Mouse (Mus musculus): ENCODE data around the gene Zan.
A peak's percentile ranks its signal among the peaks of the same experiment; 100 is the strongest.

Gene Zan

DNA sequence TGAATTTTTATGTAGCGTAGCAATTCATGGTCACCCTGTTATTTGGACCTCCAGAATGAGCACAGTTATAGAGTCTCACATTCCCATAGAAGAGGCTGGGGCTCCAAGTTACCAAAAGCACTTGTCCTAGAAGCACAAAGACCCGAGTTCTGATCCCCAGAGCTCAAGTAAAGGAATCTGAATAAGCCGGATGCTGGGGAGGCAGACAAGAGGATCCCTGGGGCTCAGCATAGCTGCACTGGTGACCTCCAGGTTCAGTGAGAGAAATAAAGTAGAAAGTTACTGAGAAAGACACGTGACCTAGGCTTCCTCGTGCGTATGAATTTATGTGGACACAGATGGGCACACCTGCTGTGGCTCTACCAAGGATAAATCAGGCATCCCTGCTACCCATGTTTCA lies 141.8 kb downstream of the Zan start:
- DNase-seq (ENCODE audit: inconsistent age in 2 of 2, low spot score in 1 of 2) = no peak

DNA sequence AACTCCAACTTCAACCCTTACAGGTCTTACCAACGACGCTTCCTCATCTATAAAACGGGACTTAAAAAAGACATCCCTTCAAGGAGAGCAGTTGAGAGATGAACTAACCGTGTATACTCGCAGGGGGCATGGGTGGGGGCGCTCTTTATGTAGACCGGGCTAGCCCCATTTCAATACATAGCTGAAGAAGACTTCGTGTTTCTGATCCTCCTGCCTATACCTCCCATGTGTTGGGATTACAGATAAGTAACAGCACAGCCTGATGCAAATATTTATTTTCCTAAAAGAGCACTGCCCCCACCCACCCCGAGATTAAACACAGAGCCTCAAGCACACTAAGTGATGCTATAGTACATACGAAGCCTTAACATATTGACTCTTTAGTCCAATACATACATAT lies 142.5 kb downstream of the Zan start:
- DNase-seq (ENCODE audit: inconsistent age in 2 of 2, low spot score in 1 of 2) = no peak

DNA sequence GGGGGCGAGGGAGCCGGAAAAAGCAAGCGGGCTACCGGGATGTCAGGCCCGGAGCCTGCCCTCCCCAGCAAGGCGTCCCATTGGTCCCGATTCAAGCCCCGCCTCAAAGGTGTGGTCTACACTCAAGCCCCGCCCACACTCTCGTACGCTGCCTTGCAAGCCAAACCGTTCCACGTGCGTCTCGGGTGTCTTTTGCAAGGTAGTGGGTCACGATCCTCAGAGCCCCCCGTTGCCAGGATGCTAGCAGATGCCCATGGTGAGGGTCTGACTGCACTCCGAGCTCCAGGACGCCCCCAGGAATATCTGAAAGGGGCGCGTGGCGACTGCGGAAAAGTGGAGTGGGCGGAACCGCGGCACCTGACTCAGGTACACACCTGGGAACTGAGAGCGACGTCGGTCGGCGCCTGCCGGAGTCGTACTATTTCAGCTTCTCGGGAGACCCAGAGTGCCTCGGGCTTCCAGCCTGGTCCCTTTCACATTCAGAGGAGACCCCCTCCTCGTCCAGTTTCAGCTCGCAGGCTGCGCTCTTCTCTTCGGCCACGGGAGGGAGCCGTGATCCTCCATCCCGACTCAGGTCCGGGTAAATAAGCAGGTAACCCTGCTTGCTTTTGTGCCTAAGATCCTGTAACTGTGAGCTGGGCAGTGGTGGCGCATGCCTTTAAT lies 143.2 kb downstream of the Zan start, which contains the start of gene Slc12a9:
Slc12a9 (minus strand) TSS at position 86 of the 663 bp plus-strand sequence.
- peak; percentile 95 to 99 for DNase-seq (ENCODE audit: inconsistent age in 2 of 2, low spot score in 1 of 2)

DNA sequence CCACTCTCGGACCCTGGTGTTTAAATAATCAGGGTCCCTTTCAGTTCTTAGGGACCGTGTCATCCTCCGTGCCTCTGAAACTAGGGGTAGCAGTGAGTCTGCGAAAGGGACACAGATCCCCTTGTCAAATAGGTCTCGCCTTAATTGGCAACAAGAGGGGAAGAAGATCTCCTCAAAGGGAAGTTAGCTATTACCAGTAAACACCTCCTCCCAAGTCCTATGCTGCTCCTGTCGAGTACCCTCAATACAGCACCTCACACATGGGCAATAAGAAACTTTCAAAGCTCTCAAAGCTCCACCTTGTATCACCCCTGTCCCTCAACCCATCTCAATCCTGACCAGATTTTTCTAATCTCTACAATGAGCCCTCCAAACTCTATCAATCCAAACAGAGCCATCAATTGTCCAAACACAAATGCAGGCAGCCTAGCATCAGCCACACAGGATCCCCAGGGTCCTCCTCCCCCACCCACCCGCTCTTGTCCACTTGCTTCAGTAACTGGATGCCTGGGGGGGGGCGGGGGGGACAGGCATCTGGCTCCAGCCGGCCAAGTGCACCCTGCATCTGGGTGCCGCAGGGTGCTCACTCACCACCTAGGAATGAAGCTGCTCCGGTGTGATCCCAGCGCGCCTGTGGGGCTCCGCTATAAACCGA lies 143.9 kb downstream of the Zan start:
- no peak for DNase-seq (ENCODE audit: inconsistent age in 2 of 2, low spot score in 1 of 2)

DNA sequence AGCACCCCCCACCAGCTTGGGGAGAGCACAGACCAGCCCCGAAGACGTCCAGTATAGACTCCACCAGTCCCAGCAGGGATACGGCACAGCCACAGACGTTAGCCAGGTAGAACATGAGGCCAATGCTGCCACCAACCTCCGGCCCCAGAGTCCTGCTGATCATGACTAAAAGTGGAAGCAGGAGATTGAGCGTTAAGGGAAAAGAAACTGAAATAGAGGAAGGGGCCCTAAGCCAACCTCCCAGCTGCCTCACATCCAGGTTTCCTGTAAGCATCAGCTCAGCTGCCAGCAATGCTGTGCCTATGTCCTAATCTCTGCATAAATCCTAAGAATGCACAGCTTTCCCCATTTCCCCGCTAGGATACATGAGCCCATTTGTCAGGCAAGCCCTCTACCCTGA lies 146.0 kb downstream of the Zan start:
- no peak for DNase-seq (ENCODE audit: inconsistent age in 2 of 2, low spot score in 1 of 2)

Measured in adrenal gland, adult (tissue).